Mouse (Mus musculus): ENCODE measurements at regions not wholly inside any gene's neighbourhood (a gene's known extent, or its start where the extent isn't known, plus 50 kb on each side); places are given as distances from the start of the nearest gene placed in this dataset.

DNA sequence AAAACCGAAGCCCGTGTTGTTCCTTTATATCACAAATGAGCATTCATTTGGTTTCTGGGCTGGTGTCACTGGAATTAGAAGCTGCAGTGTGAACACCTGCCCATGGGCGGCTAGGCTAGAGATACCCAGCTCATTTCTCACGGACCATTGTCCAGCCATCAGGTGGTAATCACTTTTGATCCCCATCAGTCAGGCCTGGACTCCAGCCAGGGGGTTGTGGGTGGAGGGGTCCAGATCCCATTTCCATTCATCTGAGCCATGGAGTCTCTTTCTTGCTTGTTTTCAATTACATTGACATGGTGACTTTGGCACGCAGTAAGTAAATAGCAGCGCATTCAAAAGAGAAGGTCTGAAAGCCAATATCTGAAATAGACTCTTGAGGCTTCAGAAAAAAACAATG, 276.1 kb upstream of the 4930412O13Rik start:
- Histone ChIP-seq H3K4me1 (no peaks in the 10 kb centered on the region), H3K27ac (no peak overlapping the region), H3K4me2 (no peak overlapping the region), H3K27me3 (no peaks in the 10 kb centered on the region), H3K4me3 (no peak overlapping the region), H3K9ac (no peak overlapping the region), H3K36me3 (no peaks in the 10 kb centered on the region), H3K9me3 (no peaks in the 10 kb centered on the region)
- 63% methylated on average over 6 of the region's 6 CpGs for WGBS
- no peak for ATAC-seq (ENCODE audit: insufficient number of reproducible peaks, insufficient read depth, low FRiP score, low TSS enrichment, low read depth)

DNA sequence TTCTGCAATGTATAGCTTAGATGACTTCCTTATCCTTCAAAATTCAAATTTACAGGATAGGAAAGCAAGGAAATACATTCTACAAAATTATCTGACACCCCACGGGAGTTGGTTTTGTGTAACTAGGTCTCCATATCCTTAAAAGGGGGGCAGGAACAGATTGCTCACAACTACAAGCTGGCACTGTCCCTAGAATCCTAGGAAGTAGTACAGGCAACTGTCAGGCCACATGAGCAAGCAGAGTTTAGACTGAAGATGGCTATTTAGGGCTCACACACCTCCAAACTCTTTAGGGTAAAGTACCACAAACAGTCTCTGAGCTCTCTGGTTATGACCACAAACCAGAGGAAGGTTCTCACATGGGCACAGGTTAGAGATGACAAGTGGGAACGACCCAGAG, 273.5 kb upstream of the 4930412O13Rik start:
- no peaks in the 10 kb centered on the region for H3K36me3 ChIP-seq
- ATAC-seq (ENCODE audit: insufficient number of reproducible peaks, insufficient read depth, low FRiP score, low TSS enrichment, low read depth) = no peak
- no peak overlapping the region for H3K4me3 ChIP-seq
- no peaks in the 10 kb centered on the region for H3K4me1 ChIP-seq
- H3K9ac ChIP-seq = no peak overlapping the region
- 85% methylated on average over 2 of the region's 2 CpGs for WGBS
- no peaks in the 10 kb centered on the region for H3K9me3 ChIP-seq
- H3K27me3 ChIP-seq = no peaks in the 10 kb centered on the region
- no peak overlapping the region for H3K4me2 ChIP-seq
- no peak overlapping the region for H3K27ac ChIP-seq

DNA sequence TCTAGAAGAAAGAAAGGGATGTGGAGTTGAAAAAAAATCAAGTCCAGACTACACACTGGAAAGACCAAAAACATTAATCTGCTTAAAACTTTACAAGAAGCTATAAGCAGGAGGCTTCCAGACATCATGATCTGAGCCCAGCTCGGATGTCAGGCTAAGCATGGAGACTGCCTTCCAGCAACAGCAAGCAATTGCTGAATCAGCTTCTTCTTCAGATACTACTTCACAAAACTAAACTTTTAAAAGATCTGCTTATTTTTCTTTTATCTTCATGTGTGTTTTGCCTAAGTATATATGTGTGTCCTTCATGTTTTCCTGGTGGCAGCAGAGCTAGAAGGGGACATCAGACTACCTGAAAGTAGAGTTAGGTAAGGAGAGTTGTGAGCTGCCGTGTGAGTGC, 266.6 kb upstream of the 4930412O13Rik start:
- Histone ChIP-seq H3K27me3 (no peaks in the 10 kb centered on the region), H3K9ac (no peak overlapping the region), H3K4me2 (no peak overlapping the region), H3K4me1 (no peaks in the 10 kb centered on the region), H3K27ac (no peak overlapping the region), H3K36me3 (no peaks in the 10 kb centered on the region), H3K9me3 (no peaks in the 10 kb centered on the region), H3K4me3 (no peak overlapping the region)
- WGBS = 66% methylated on average over 2 of the region's 2 CpGs
- ATAC-seq (ENCODE audit: insufficient number of reproducible peaks, insufficient read depth, low FRiP score, low TSS enrichment, low read depth) = no peak

DNA sequence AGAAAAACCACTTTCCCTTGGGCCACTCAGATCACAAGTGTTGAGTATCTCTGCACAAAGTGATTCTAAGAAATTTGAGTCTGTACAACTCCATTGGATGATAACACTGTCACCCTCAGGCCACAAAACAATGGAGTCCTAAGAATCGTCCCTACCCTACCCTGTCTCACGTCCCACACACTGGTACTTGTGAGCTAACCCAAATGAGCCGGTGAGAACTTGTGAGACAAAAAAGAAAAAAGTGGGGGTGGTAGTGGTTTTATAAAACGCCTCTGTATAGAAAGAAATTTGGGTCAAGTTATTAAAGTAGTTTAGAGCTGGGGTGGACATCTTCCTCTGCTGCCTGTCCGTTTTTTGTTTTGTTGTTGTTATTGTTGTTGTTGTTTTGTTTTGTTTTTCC, 264.8 kb upstream of the 4930412O13Rik start:
- Histone ChIP-seq H3K36me3 (no peaks in the 10 kb centered on the region), H3K9me3 (no peaks in the 10 kb centered on the region), H3K4me1 (peaks cover 4% of the 10 kb centered on the region; the same call in 1 of the 2 replicates), H3K27me3 (no peaks in the 10 kb centered on the region), H3K4me2 (no peak overlapping the region), H3K27ac (no peak overlapping the region), H3K4me3 (no peak overlapping the region), H3K9ac (no peak overlapping the region)
- ATAC-seq (ENCODE audit: insufficient number of reproducible peaks, insufficient read depth, low FRiP score, low TSS enrichment, low read depth) = no peak
- 65% methylated on average over 5 of the region's 5 CpGs for WGBS

DNA sequence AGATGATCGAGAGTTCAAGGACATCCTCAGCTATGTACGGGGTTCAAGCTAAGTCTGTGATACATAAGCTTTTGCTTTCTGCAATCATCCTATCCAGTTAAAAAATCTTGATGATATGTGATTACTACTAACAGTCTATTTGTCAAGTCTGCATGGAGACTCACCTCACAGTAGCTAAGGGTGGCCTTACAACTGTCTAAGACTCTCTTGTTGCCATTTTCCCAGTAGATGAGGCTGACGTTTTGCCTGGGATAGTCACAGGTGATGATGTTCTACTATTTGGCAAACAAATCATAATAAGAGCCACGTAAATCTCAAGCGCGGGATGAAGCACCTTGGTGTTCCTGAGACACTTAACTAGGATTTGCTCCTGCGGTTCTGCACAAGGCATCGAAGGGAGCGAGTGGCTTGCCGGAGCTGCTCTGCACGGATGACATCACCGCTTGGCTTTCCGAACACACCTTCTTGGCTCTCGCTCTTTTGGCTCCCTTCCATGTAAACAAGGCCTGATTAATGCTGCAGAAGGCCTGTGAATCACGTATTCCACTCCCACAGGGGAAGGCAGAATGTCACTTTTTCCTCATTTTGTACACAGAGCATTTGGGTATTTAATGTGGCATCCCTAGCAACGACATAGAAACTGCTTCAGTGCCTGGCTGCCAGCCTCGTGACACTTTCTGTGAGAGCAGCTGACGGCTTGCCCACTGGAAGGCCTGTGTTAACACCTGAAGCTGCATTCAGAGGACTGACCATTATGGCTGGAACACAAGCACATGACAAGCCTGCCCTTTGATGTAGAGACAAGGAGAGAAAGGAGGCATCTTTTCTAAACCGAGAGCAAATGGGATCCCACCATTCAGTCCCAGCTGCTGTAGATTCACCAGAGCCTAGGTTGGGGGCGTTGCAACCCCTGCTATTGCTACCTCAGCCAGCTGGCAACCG, 260.5 kb upstream of the 4930412O13Rik start:
- Histone ChIP-seq H3K4me1 (peaks cover 4% of the 10 kb centered on the region; the same call in 1 of the 2 replicates), H3K27me3 (no peaks in the 10 kb centered on the region), H3K4me2 (no peak overlapping the region), H3K4me3 (no peak overlapping the region), H3K36me3 (no peaks in the 10 kb centered on the region), H3K9ac (no peak overlapping the region), H3K9me3 (no peaks in the 10 kb centered on the region), H3K27ac (no peak overlapping the region)
- 75% methylated on average over 21 of the region's 21 CpGs for WGBS
- ATAC-seq (ENCODE audit: insufficient number of reproducible peaks, insufficient read depth, low FRiP score, low TSS enrichment, low read depth) = no peak

DNA sequence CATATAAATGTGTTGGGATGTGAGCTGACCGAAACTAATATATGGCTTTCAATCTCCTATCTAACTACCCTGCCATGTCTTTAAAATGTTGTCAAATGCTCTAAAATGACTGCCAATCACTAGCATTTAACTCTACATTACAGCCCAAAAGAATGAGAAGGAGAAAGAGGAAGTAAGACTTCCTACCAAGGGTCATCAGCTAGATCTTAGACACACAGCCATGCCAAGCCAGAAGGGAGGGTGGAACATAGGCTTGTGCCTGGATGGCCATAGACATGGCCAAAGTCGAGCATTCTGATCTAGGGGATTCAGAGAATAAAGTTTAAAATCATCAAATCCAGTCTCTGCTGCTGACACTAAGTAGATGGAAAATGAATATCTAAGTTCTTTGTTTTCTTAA, 257.4 kb upstream of the 4930412O13Rik start:
- no peak for ATAC-seq (ENCODE audit: insufficient number of reproducible peaks, insufficient read depth, low FRiP score, low TSS enrichment, low read depth)
- no peak overlapping the region for H3K4me2 ChIP-seq

DNA sequence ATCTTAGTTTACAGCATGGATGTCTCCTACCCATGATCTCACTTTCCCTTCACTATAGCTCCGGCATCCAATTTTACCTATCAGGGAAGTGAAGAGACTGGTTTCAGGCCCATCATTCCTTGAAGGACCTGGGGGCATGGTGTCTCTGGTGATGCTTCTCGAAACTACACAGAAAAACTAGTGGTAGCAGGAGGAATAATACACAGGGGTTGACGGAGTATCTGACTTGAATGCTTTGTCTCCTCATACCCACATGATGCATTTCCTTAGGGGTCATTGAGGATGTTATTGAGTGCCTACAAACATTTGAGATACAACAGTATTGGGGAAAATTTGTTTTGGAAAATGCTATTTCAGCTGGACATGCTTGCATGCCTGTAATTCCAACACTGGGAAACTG, 253.0 kb upstream of the 4930412O13Rik start:
- no peak overlapping the region for H3K27ac ChIP-seq
- H3K27me3 ChIP-seq = no peaks in the 10 kb centered on the region
- ATAC-seq (ENCODE audit: insufficient number of reproducible peaks, insufficient read depth, low FRiP score, low TSS enrichment, low read depth) = no peak
- H3K9me3 ChIP-seq = no peaks in the 10 kb centered on the region
- H3K4me1 ChIP-seq = peaks cover 4% of the 10 kb centered on the region
- no peak overlapping the region for H3K9ac ChIP-seq
- no peak overlapping the region for H3K4me3 ChIP-seq
- WGBS = 85% methylated on average over 3 of the region's 3 CpGs
- H3K36me3 ChIP-seq = no peaks in the 10 kb centered on the region
- no peak overlapping the region for H3K4me2 ChIP-seq

More for the DNA sequence above, 257.4 kb upstream of the 4930412O13Rik start:
- no peak overlapping the region for H3K9ac ChIP-seq
- H3K36me3 ChIP-seq = no peaks in the 10 kb centered on the region
- no peak overlapping the region for H3K4me3 ChIP-seq
- no peaks in the 10 kb centered on the region for H3K27me3 ChIP-seq
- H3K9me3 ChIP-seq = no peaks in the 10 kb centered on the region
- peaks cover 4% of the 10 kb centered on the region; the same call in 1 of the 2 replicates for H3K4me1 ChIP-seq
- whole genome bisulfite sequencing = 82% methylated on average over 2 of the region's 2 CpGs
- H3K27ac ChIP-seq = no peak overlapping the region

DNA sequence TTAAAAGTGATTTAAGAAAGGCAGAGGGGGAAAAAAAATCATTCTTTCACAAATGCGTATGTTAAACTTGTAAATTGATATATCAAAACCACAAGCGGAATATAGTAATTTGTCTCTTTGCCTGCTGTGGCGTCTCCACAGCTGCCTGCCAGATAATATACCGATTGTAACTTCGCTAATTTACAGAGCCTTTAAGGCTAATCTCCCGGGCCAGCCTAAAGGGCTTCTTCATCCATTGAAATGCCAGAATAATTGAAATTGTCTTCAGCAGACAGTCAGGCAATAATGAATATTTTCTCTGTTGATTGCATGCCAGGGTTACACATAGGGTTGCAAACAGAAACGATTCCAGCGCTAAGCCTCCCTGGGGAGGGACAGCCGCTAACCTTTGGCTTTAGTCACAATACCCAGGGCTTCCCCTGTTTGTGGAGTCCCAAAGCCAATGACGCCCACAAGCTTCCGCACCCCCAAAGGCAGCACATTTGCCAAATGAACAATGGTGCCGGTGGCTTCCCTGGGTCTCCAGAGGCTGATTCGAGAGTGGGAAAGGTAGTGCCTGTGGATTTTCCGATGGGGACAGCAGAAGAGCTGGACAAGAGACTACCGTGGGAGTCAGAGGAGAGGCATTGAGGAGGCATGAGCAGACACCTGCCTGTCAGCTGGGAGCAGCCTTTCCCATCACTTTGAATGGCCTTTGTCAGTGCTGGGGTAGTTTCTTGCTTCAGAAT, 248.2 kb upstream of the 4930412O13Rik start:
- WGBS = 17% methylated on average over 15 of the region's 15 CpGs
- H3K36me3 ChIP-seq = no peaks in the 10 kb centered on the region
- no peak overlapping the region for H3K27ac ChIP-seq
- no peak overlapping the region for H3K4me3 ChIP-seq
- no peaks in the 10 kb centered on the region for H3K9me3 ChIP-seq
- H3K27me3 ChIP-seq = peaks cover 5% of the 10 kb centered on the region; the same call in 1 of the 2 replicates
- H3K4me2 ChIP-seq = peak overlapping the region; percentile 43
- peaks cover 7% of the 10 kb centered on the region for H3K4me1 ChIP-seq
- H3K9ac ChIP-seq = 0 out of 2 replicates have a peak overlapping the region, but pooled peaks have one; percentile 21
- no peak for ATAC-seq (ENCODE audit: insufficient number of reproducible peaks, insufficient read depth, low FRiP score, low TSS enrichment, low read depth)

DNA sequence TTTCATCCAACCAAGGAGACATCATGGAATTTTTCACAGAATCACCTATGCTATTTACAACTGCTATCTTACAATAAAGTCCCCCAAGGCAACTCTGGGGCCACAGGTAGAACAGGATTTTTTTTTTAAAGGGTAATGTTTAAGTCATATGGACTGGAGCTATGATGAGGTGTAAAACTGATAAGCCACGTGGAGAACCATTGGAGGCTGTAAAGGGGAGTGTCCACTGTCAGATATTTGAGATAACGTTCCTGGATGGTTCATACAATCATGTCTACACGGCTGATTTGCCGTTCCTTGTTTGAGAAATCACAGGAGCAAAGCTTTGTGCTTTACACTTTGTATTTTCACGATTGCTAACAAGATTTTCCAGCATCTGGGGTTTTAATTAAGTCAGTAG, 241.8 kb upstream of the 4930412O13Rik start:
- Histone ChIP-seq H3K27ac (no peak overlapping the region), H3K9me3 (no peaks in the 10 kb centered on the region), H3K9ac (no peak overlapping the region), H3K4me2 (no peak overlapping the region), H3K27me3 (peaks cover 3% of the 10 kb centered on the region; the same call in 1 of the 2 replicates), H3K4me1 (no peaks in the 10 kb centered on the region), H3K4me3 (no peak overlapping the region), H3K36me3 (no peaks in the 10 kb centered on the region)
- 47% methylated on average over 5 of the region's 5 CpGs for WGBS
- ATAC-seq (ENCODE audit: insufficient number of reproducible peaks, insufficient read depth, low FRiP score, low TSS enrichment, low read depth) = no peak

DNA sequence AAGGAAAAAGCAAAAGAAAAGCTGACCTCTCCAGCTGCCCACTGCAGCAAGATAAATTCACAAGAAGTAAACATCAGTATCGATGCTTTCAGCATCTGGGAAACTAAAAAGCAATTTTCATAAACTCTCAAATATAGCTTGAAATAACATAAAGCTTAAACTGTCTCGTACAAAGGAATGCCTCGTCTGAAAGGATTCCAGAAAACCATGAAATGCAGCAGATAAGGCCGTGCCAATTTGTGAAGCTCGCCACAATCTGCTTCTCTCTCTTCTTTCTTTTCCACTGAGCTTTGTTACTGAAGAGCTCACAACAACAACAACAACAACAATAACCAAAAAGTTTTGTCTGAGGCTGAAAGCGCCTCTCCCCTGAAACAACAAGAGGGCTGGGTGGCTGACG, 239.4 kb upstream of the 4930412O13Rik start:
- no peak overlapping the region for H3K4me2 ChIP-seq
- WGBS = 49% methylated on average over 7 of the region's 7 CpGs
- no peaks in the 10 kb centered on the region for H3K36me3 ChIP-seq
- H3K9ac ChIP-seq = no peak overlapping the region
- no peak for ATAC-seq (ENCODE audit: insufficient number of reproducible peaks, insufficient read depth, low FRiP score, low TSS enrichment, low read depth)
- no peak overlapping the region for H3K27ac ChIP-seq
- no peaks in the 10 kb centered on the region for H3K4me1 ChIP-seq
- no peaks in the 10 kb centered on the region for H3K9me3 ChIP-seq
- H3K4me3 ChIP-seq = no peak overlapping the region
- peaks cover 3% of the 10 kb centered on the region; the same call in 1 of the 2 replicates for H3K27me3 ChIP-seq

DNA sequence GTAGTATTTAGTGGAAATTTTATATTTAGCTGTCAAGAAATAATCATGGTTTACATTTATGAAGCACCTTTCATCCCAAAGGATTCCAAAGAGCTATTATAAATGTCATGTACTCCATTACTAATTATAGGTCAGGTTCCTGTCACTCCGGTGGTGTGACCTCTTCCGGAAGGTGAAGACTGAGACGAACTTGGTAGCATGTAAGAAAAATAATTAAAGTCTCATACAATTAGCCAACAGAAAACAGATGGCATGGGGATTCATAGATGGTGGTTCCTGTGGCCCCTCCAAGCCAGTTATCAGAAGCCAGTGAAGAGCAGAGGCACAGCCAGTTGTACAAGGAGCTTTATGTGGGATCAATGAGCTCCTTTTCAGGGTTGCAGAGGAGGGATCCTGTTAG, 238.6 kb upstream of the 4930412O13Rik start:
- no peak overlapping the region for H3K27ac ChIP-seq
- no peaks in the 10 kb centered on the region for H3K4me1 ChIP-seq
- H3K27me3 ChIP-seq = peaks cover 3% of the 10 kb centered on the region; the same call in 1 of the 2 replicates
- WGBS = 51% methylated on average over 3 of the region's 3 CpGs
- H3K9ac ChIP-seq = no peak overlapping the region
- no peak for ATAC-seq (ENCODE audit: insufficient number of reproducible peaks, insufficient read depth, low FRiP score, low TSS enrichment, low read depth)
- no peaks in the 10 kb centered on the region for H3K36me3 ChIP-seq
- no peak overlapping the region for H3K4me2 ChIP-seq
- H3K9me3 ChIP-seq = no peaks in the 10 kb centered on the region
- H3K4me3 ChIP-seq = no peak overlapping the region

DNA sequence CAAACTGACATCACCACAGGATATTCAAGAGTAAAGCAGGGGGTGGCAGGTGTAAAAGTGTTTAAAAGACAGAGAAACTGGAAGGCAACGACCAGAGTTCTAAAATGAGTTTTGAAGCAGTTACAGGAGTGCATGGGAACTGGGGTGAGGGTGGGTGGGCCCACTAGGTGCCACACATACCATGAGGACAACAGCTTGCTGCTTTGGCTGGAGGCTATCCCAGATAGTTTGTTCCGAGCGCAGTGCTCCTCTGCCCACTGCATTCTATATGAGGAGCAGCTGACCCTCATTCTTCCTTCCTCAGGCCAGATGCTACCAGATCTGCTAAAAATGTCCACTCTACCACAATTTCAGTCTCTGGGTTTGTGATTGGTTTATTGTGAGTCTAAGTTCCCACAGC, 234.6 kb upstream of the 4930412O13Rik start:
- H3K4me2 ChIP-seq = no peak overlapping the region
- H3K36me3 ChIP-seq = no peaks in the 10 kb centered on the region
- no peak overlapping the region for H3K27ac ChIP-seq
- no peak overlapping the region for H3K9ac ChIP-seq
- no peak overlapping the region for H3K4me3 ChIP-seq
- H3K4me1 ChIP-seq = no peaks in the 10 kb centered on the region
- 54% methylated on average over 3 of the region's 3 CpGs for WGBS
- no peaks in the 10 kb centered on the region for H3K27me3 ChIP-seq
- no peak for ATAC-seq (ENCODE audit: insufficient number of reproducible peaks, insufficient read depth, low FRiP score, low TSS enrichment, low read depth)
- no peaks in the 10 kb centered on the region for H3K9me3 ChIP-seq

Data from embryonic facial prominence, embryonic 13.5 days (tissue).